Mouse (Mus musculus) spleen, adult 18-20 months (tissue): ENCODE measurements around the gene Rgl1.
A peak's percentile ranks its signal among the peaks of the same experiment; 100 is the strongest.

ENCODE experiments used
- DNase-seq, 2 experiments: peaks; one replicate each; pipeline ENCODE4 v3.0.0; 2022; ENCODE audit warnings: mixed read lengths in 2 of 2

The Rgl1 gene

GRCm38 (mm10) chr1:152713924-152714323, 52.2 kb downstream of the Rgl1 start:
- DNase-seq: no peak

DNA sequence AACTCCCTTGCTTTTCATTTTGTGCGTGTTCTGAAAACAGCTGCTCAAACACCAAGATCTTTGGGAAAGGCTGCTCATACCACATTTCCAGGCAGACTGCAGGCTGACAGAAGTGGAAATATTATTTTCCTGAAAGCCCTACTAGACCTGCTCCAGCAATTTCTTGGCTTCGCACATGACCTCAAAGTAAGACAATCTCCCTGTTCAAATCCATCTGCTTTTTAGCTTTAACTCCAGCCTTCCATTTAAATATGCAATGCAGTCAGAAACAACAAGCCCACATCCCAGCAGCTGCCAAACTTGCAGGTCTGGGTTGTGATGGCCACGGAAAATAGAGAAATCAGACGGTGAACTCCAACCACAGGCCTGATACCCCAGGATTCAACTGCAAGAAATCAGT, 55.1 kb downstream of the Rgl1 start:
- DNase-seq: no peak

GRCm38 (mm10) chr1:152707560-152707959, 58.6 kb downstream of the Rgl1 start:
- no peak for DNase-seq

GRCm38 (mm10) chr1:152703941-152704340, 62.2 kb downstream of the Rgl1 start:
- DNase-seq: no peak

DNA sequence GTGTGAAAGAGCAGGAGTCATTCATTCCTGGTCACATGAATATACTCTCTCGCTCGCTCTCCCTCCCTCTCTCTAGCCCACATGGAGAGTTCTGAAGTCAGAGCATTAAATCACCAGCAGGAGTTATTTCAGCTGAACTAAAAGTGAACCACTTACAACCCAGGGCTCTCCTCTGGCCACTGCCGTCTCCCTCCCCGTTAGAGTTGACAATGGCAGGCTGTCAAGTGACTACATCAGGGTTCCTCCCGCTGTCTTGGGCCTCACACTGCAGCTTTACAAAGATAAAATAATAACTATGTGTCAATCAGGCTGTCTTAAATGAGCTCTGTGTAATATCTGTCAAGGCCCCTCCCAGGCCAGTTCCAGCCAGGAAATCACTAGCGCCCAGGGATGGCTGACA, 63.2 kb downstream of the Rgl1 start:
- DNase-seq: no peak

DNA sequence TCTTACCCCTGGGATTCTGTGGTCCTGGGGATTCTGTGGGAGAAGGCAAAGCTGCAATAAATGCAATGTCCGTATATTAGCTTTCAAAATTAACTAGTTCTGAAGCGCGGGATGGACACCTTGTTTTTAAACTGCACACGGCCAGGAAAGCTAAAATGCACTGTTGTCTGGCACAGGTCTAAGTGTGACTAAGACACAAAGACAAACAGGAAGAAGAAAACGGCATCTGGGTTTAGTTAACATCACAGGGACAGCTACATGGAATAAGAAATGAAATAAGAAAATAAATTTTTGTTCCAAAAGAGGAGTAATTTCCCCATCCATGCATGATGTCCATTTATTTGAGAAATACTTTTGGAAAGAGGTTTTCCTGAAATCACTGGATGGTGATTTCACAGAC, 65.1 kb downstream of the Rgl1 start:
- no peak for DNase-seq

DNA sequence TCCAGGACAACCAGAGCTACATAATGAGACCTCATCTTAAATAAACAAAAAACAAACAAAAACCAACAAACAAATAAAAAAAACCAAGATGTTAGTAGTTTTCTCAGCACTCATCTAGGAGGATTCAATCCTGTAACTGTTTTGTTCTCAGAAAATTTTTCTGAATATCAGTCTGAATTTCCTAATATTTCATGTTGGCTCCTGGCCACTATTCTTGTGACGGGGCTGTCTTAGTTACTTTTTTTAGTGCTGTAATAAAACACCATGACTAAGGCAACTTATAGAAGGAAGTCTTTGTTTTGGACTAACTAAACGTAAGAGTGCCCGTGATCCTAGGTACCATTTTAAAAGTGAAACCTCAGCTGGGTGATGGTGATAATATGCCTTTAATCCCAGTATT, 68.8 kb downstream of the Rgl1 start:
- no peak for DNase-seq

GRCm38 (mm10) chr1:152695491-152695890, 70.7 kb downstream of the Rgl1 start:
- DNase-seq: no peak

DNA sequence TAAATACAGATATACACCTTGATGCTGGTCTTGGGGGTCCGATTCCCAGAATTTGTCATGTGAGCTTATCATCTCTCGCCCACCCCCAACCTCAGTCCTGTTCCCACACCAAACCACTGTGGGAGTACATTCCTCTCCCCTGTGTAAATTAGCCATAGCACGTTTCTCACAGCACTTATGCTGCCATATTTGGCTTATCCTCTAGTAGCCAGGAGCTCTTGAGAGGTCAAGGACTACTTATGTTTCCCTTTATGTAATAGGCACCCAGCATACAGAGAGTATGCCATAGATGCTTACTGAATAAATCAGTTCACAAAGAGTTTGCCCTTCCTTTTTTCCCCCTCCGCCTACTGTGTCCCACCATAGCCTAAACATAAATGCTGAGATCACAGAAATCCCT, 76.2 kb downstream of the Rgl1 start:
- DNase-seq: no peak

DNA sequence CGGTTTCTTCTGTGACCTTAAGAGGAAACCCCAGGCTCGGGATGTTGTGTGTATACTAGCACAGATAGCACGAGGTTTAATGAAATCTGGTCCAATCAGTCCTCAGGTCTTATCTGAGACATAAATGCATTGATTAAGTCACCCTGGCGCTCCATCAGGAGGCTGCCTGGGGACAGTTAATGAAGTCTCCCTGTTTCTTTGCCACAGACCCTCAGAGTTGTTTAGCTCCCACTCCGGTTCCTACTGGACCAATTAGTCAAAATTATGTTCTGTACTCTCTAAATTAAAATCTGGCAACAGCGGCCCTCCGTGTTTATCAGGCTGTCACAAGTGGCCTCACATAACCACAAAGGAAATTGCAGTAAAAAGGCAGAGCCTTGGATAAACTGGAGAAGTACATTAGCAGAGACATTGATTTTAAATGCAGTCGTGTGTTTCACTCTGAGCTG, 78.4 kb downstream of the Rgl1 start:
- DNase-seq: no peak

- DNase-seq: no peak
Observed at GRCm38 (mm10) chr1:152687099-152687730, 78.9 kb downstream of the Rgl1 start.

DNA sequence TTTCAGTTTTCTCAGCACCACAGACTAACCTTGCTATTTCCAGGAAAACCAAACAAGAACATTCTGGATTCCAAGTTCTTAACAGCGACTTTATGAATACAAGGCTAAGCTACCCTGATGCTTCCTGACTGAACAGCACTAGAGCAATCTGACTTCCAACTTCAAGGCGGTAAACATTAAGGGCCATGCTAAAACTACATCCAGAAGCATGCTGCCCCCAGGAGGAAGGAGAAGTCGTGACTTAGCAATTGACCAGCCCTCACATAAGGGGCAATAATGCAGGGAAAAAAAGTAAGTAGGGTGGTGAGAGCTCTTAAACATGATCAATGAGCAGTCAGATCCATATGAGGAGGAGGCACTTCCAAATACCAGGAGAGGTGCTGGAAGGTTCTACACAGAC, 80.6 kb downstream of the Rgl1 start:
- no peak for DNase-seq

- no peak for DNase-seq
Observed at GRCm38 (mm10) chr1:152682368-152683194, 83.6 kb downstream of the Rgl1 start.

- DNase-seq: no peak
Observed at GRCm38 (mm10) chr1:152681676-152682367, 84.3 kb downstream of the Rgl1 start.

DNA sequence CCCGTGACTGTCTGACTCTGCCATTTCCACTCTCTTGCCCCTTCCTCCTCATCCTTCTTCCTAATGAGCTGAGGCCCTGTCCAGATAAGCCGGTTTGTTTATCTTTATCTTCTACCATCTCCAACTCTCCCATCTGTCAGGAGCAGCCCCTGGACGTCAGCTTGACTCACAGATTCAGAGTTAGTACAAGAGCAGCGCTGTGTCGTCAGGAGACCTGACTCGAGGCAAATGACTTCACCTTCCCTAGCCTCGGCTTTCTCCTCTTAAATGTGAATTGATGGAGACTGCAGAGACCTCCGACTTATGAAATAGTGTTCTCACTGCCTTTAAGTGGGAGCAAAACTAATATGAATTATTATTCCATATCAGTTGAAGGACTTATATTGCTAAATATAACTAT, 85.0 kb downstream of the Rgl1 start:
- DNase-seq: no peak

DNA sequence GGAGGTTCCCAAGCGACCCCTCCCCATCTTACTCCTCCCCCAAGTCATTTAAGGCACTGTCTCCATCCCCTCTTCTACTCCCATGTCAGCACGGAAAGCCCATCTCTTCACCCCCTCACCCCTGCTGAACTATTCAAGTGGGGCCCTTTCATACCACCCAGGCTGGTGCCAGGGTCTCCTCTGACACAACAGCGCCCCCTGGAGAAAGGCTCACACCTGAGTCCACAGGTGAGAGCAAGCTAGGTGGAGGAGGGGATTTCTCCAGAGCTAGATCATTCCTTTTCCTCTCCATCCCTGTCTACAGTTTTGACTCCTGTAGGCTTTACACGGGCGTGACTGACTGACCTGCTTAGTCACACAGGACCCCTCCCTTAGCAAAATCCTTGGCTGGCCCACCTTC, 87.7 kb downstream of the Rgl1 start:
- DNase-seq: peak; percentile 14 to 32

DNA sequence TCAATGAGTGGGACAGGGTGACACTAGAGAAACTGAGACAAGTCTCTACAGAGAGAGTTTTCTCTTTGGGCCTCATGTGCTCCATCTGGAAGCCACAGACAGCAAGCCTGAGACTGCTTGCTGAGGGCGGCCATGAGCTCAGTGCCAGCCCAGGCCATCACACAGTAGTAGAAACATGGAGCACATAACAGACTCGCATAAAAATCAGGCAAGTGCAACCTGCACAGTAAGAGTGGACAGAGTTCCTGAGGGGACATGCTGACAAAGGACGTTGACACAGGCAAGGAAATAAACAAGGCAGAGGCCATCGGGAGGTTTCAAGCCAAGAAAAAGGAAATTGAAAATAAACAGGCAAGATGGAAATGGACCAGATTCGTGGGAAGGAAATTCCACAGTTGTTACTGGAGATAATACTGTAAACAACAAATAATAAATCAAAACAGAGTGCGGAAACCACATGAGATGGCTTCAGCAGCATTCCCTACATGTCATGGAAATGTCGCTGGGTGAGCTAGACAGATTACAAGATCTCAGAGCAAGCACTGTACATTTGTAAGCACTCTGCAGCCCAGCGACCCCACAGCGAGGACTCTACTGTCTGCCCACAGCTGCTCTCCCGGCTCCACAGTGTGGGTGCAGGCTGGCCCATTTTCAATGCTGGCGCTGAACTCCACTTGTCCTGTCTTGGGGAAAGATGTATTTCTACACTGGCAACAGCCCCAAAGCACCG, 88.5 kb downstream of the Rgl1 start:
- no peak for DNase-seq

DNA sequence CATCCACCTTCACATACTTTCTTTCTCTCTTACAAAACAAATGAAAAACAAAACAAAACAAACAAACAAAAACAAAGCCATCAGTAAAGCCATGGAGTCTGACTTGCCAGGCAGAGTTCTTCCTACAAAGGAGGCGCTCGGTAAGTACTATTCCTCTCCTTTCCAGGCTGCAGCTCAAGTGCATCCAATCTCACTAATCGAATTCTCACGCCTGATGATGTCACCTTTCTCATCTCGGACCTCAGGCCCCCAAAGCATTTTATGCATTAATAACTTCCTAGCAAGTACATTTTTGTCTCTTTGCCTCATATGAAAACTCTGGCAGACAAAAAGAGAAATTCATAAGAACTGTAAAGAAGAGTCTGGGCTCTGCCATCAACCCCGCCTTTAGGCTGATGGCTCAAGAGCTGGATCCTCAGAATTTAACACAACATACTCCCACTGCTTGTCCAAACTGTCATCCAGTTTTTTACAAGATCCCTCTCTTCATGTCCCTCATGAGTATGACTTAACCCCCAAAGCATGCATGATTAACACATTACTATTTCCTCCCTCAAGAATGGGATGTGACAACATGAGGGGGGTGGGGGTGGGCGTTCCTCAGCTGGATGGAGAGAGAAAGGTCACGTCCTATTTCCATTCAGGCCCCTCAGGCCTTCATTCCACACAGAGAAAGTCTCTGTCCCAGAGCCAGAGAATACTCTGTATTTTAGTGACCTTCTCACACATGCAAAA, 96.5 kb downstream of the Rgl1 start:
- DNase-seq: no peak

GRCm38 (mm10) chr1:152660436-152660835, 105.7 kb downstream of the Rgl1 start:
- DNase-seq: no peak

GRCm38 (mm10) chr1:152659961-152660360, 106.2 kb downstream of the Rgl1 start:
- no peak for DNase-seq

DNA sequence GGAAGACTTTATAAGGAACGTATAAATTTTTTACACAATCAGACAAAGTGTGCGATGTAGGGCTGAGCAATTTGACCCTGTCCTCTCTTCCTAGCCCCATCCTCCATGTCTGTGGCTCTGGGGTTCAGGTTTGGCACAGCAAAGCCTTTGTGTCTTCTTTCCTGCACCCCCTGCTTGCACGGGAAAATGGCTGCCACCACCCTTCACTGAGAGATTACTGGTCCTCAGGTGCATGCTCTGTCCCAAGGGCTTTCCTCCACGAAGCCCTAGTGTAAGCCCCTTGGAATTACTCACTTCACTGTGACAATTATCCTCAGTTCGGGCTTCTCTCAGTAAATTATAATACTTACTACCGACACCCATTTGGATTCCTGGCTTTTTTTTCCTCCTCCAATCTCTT, 109.5 kb downstream of the Rgl1 start:
- DNase-seq: no peak

DNA sequence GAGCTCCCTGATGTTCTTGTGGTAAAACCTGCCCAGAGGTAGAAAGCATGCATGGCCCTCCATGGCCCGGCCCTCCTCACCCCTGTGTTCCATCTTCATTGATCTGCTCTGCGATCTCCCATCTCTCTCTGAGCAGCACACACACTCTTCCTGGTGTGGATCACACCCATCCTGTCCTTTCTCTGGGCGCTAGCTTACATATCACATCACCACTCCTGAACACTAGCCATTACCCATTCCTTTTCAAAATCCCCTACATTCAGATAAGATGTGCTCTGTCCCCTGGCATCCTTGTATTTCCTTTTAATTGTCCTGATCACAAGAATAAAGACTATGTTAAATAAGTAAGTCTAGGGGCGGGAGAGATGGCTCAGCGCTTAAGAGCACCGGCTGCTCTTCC, 111.3 kb downstream of the Rgl1 start:
- no peak for DNase-seq

DNA sequence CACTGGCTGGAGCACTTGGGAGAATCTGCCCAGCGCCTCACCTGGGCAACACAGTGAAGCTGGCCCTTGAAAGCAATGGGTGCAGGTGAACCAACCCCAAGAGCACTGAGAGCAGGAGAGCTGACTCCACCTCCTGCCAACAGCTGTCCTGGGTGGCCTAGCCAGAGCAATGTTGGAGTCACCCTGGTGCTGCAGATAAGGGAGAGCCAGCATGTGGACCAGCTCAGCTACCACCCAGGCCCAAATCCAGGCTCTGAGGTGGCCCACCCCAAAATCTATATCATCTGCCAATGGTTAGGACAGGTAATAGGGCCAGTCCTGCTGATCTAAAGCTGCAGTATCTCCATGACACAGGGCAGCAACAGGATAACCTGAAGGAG, 114.7 kb downstream of the Rgl1 start:
- DNase-seq: no peak
